Mouse (Mus musculus): ENCODE measurements at regions not wholly inside any gene's neighbourhood (a gene's known extent, or its start where the extent isn't known, plus 50 kb on each side); places are given as distances from the start of the nearest gene placed in this dataset.
"Not testable (repeated sequence)": the region's sequence is repeated elsewhere in the genome, so short reads cannot be mapped to it uniquely, and the experiment has no call there.

DNA sequence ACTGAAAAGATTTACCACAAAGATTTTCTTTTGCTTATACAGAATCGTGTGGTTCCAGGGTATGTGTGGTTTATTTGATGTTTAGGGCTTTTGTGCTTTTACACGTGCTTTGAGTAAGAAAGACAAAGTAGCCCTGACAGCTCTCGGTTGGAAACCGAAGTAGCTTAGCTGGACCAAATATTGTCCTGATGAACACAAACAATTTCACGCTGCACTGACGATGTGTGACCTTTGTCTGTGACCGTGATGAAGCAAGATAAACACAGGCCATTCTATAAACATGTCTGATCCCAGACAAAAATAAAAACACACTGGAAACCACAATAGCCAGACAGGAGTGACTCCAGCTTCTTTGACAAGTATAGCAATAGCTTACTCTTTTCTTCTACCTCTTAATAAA, 262.2 kb upstream of the Sfrp2 start:
- no peak overlapping the region for H3ac ChIP-seq (ENCODE audit: control insufficient read depth, insufficient read length, low read depth)
- H3K36me3 ChIP-seq (ENCODE audit: control insufficient read depth, insufficient read depth) = no peaks in the 10 kb centered on the region
- H3K79me2 ChIP-seq (ENCODE audit: control insufficient read depth, insufficient read depth) = no peaks in the 10 kb centered on the region
- TF ChIP-seq MYOG (IDR thresholded peaks at IDR 0.05; ENCODE audit: control insufficient read depth, extremely low read depth, insufficient read length) (no peak), USF1 (IDR thresholded peaks at IDR 0.05; ENCODE audit: low read depth) (no peak), MYOD1 (IDR thresholded peaks at IDR 0.05; ENCODE audit: control insufficient read depth, insufficient read length, low read depth) (no peak), CTCF (IDR thresholded peaks at IDR 0.05; ENCODE audit: control insufficient read depth, insufficient read depth, insufficient read length) (no peak), MAX (IDR thresholded peaks at IDR 0.05) (no peak), CEBPB (IDR thresholded peaks at IDR 0.05; ENCODE audit: low read depth) (no peak)
- no peak overlapping the region for H3K4me3 ChIP-seq (ENCODE audit: insufficient read depth, poor library complexity, severe bottlenecking)
- no peaks in the 10 kb centered on the region for H3K79me3 ChIP-seq (ENCODE audit: low read depth)
- no peaks in the 10 kb centered on the region for H3K27me3 ChIP-seq (ENCODE audit: control insufficient read depth, insufficient read depth, insufficient read length)

DNA sequence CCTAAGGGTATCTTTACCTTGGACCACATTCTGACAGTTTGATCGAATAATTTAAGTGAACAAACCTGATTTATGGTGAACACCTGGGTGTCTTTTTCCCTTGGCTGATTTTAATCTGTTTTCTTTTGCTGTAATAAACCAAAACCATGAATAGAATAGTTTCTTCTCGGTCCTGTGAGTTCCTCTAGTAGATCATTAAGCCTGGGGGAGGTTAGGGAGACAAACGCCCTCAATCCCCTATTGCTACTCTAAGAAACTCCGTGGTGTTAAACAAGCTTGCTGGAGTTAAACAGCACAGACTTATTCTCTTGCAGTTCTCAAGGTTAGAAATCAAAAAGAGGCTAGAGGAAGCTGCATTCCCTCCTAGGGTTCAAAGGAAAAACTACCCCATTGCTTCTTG, 249.5 kb upstream of the Sfrp2 start:
- no peaks in the 10 kb centered on the region for H3K79me2 ChIP-seq (ENCODE audit: control insufficient read depth, insufficient read depth)

DNA sequence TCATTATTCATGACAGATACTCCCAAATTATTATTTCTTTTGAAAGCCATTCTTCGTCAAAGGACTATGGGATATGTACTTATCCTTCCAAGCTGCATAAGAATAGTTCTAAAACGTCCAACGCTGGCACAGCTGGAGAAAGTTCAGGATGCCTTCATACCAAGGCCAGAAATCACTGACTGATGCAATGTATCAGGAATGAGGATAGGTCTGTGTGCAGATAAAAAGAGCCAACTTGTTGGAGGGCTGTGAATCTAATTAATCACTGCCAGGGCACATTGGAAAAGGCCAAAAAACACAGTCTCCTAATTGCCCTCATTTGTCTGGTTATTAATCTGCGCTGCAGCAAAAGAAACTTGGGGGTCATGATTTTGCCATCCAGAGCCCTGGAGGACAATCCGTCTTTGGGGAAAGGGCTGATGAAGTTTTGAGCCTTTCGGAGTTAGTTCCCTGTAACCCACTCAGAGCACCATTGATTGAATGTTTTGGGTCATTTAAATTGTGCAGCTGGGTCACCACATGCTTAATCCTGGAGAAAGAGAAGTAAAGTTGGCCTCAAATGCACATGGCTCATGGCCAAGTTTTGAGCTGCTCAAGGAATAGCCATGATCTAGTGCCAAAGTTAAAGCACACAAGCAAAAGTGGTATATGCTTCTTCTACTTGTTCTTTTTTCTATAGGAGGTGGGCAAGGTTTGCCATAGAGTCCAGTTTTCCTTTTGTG, 248.0 kb upstream of the Sfrp2 start:
- no peak overlapping the region for H3K4me3 ChIP-seq (ENCODE audit: insufficient read depth, poor library complexity, severe bottlenecking)
- no peaks in the 10 kb centered on the region for H3K79me3 ChIP-seq (ENCODE audit: low read depth)
- no peaks in the 10 kb centered on the region for H3K36me3 ChIP-seq (ENCODE audit: control insufficient read depth, insufficient read depth)
- no peaks in the 10 kb centered on the region for H3K27me3 ChIP-seq (ENCODE audit: control insufficient read depth, insufficient read depth, insufficient read length)
- no peak for TF ChIP-seq CEBPB (IDR thresholded peaks at IDR 0.05; ENCODE audit: low read depth)
- TF ChIP-seq MAX (IDR thresholded peaks at IDR 0.05) = no peak
- TF ChIP-seq FOSL1 (IDR thresholded peaks at IDR 0.05; ENCODE audit: insufficient read depth, low read length, poor library complexity, severe bottlenecking) = no peak
- no peak for TF ChIP-seq CTCF (IDR thresholded peaks at IDR 0.05; ENCODE audit: control insufficient read depth, insufficient read depth, insufficient read length)
- TF ChIP-seq MYOD1 (IDR thresholded peaks at IDR 0.05; ENCODE audit: control insufficient read depth, insufficient read length, low read depth) = no peak
- H3ac ChIP-seq (ENCODE audit: control insufficient read depth, insufficient read length, low read depth) = no peak overlapping the region
- no peaks in the 10 kb centered on the region for H3K79me2 ChIP-seq (ENCODE audit: control insufficient read depth, insufficient read depth)

More for the DNA sequence above, 249.5 kb upstream of the Sfrp2 start:
- Histone ChIP-seq H3ac (ENCODE audit: control insufficient read depth, insufficient read length, low read depth) (no peak overlapping the region), H3K27me3 (ENCODE audit: control insufficient read depth, insufficient read depth, insufficient read length) (no peaks in the 10 kb centered on the region), H3K79me3 (ENCODE audit: low read depth) (no peaks in the 10 kb centered on the region), H3K36me3 (ENCODE audit: control insufficient read depth, insufficient read depth) (no peaks in the 10 kb centered on the region), H3K4me3 (ENCODE audit: insufficient read depth, poor library complexity, severe bottlenecking) (no peak overlapping the region)
- TF ChIP-seq USF1 (IDR thresholded peaks at IDR 0.05; ENCODE audit: low read depth) (no peak), MAX (IDR thresholded peaks at IDR 0.05) (no peak), MYOD1 (IDR thresholded peaks at IDR 0.05; ENCODE audit: control insufficient read depth, insufficient read length, low read depth) (no peak), MYOG (IDR thresholded peaks at IDR 0.05; ENCODE audit: control insufficient read depth, extremely low read depth, insufficient read length) (no peak), CEBPB (IDR thresholded peaks at IDR 0.05; ENCODE audit: low read depth) (no peak), CTCF (IDR thresholded peaks at IDR 0.05; ENCODE audit: control insufficient read depth, insufficient read depth, insufficient read length) (no peak), FOSL1 (IDR thresholded peaks at IDR 0.05; ENCODE audit: insufficient read depth, low read length, poor library complexity, severe bottlenecking) (no peak)

DNA sequence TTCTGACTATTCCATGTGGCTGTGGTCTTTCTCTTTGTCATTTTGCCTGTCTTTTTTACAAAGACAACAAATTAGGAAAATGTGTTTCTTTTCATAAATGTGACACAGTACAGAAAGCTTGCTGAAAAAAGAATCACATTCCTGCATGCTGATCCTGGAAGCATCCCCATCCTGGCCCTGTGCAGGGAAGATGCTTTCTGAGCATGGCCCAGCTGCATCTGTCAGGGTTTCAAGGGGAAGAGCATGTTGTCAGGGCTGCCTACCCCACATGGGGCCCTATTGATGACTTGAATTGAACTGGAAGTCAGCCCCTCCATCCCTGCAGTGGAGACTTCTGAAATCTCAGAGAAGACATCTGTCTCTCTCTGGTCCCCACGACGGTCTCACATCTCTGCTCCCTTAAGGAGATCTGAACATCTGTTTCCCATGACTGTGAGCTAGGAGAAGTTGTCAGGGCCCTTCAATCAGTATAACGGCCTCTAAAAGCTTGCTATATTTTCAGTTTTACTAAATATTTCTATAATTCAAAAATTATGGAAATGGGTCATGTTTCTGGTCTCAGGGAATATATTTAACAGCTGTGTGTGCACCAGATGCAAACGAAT, 235.8 kb upstream of the Sfrp2 start:
- Histone ChIP-seq H3K79me3 (ENCODE audit: low read depth) (no peaks in the 10 kb centered on the region), H3K36me3 (ENCODE audit: control insufficient read depth, insufficient read depth) (no peaks in the 10 kb centered on the region), H3K4me3 (ENCODE audit: insufficient read depth, poor library complexity, severe bottlenecking) (no peak overlapping the region), H3ac (ENCODE audit: control insufficient read depth, insufficient read length, low read depth) (no peak overlapping the region), H3K27me3 (ENCODE audit: control insufficient read depth, insufficient read depth, insufficient read length) (no peaks in the 10 kb centered on the region), H3K79me2 (ENCODE audit: control insufficient read depth, insufficient read depth) (no peaks in the 10 kb centered on the region)
- TF ChIP-seq MAX (IDR thresholded peaks at IDR 0.05) (no peak), USF1 (IDR thresholded peaks at IDR 0.05; ENCODE audit: low read depth) (no peak), MYOG (IDR thresholded peaks at IDR 0.05; ENCODE audit: control insufficient read depth, extremely low read depth, insufficient read length) (no peak)

DNA sequence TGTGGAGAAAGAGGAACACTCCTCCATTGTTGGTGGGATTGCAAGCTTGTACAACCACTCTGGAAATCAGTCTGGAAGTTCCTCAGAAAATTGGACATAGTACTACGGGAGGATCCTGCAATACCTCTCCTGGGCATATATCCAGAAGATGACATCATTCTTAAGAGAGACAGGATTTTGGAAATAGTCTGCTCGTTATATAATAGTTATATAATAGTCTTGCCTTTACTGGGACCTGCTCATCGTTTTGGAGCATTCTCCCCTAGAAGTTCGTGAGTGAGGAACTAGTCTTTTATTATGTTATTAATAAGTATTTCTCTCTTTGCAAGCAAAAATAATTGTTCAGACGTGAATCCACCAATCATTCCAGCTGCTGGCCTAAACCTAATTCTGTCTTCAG, 229.5 kb upstream of the Sfrp2 start:
- H3K4me3 ChIP-seq (ENCODE audit: insufficient read depth, poor library complexity, severe bottlenecking); H3K27me3 ChIP-seq (ENCODE audit: control insufficient read depth, insufficient read depth, insufficient read length); H3ac ChIP-seq (ENCODE audit: control insufficient read depth, insufficient read length, low read depth); H3K79me3 ChIP-seq (ENCODE audit: low read depth); H3K36me3 ChIP-seq (ENCODE audit: control insufficient read depth, insufficient read depth); H3K79me2 ChIP-seq (ENCODE audit: control insufficient read depth, insufficient read depth): not testable (repeated sequence)

DNA sequence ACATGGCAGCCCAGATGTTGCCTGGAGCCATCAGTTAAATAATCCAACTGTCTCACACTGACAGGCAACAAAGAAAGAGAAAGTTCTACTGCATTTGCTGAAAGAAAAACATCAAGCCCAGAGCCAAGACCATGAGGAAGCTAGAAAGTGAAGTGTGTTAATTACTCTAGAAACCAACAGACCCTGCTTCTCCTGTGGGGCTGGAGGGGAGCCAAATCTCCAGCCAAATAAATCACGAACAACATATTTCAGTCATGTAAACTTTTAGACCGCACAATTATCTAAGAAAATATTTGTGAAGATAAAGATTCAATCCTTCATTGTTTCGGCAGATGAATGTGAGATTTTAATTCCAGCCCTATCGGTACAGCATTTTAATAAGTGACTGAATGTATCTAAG, 228.9 kb upstream of the Sfrp2 start:
- Histone ChIP-seq H3K27me3 (ENCODE audit: control insufficient read depth, insufficient read depth, insufficient read length) (no peaks in the 10 kb centered on the region), H3K4me3 (ENCODE audit: insufficient read depth, poor library complexity, severe bottlenecking) (no peak overlapping the region), H3ac (ENCODE audit: control insufficient read depth, insufficient read length, low read depth) (no peak overlapping the region), H3K36me3 (ENCODE audit: control insufficient read depth, insufficient read depth) (no peaks in the 10 kb centered on the region), H3K79me2 (ENCODE audit: control insufficient read depth, insufficient read depth) (no peaks in the 10 kb centered on the region), H3K79me3 (ENCODE audit: low read depth) (no peaks in the 10 kb centered on the region)
- TF ChIP-seq CEBPB (IDR thresholded peaks at IDR 0.05; ENCODE audit: low read depth) (no peak), CTCF (IDR thresholded peaks at IDR 0.05; ENCODE audit: control insufficient read depth, insufficient read depth, insufficient read length) (no peak), USF1 (IDR thresholded peaks at IDR 0.05; ENCODE audit: low read depth) (no peak), MAX (IDR thresholded peaks at IDR 0.05) (no peak), FOSL1 (IDR thresholded peaks at IDR 0.05; ENCODE audit: insufficient read depth, low read length, poor library complexity, severe bottlenecking) (no peak), MYOG (IDR thresholded peaks at IDR 0.05; ENCODE audit: control insufficient read depth, extremely low read depth, insufficient read length) (no peak), MYOD1 (IDR thresholded peaks at IDR 0.05; ENCODE audit: control insufficient read depth, insufficient read length, low read depth) (no peak)
